Mouse (Mus musculus) granulocyte monocyte progenitor cell, adult 5-6 weeks (primary cell): ENCODE measurements at regions not wholly inside any gene's neighbourhood (a gene's known extent, or its start where the extent isn't known, plus 50 kb on each side); places are given as distances from the start of the nearest gene placed in this dataset.

Source experiments
- ATAC-seq: replicated peaks from 2 replicates; pipeline ENCODE4 v1.8.0; 2016; ENCODE audit warnings: mild to moderate bottlenecking, moderate TSS enrichment, inconsistent platforms; ENCODE audit not compliant: poor library complexity, severe bottlenecking

- no peak for ATAC-seq
Observed at GRCm38 (mm10) chr3:52158788-52159260, 53.9 kb upstream of the Maml3 start.

- peak; percentile 95 for ATAC-seq
Observed at GRCm38 (mm10) chr3:52161688-52162087, 56.8 kb upstream of the Maml3 start.

- ATAC-seq: no peak
Observed at GRCm38 (mm10) chr3:52163990-52164389, 59.1 kb upstream of the Maml3 start.

DNA sequence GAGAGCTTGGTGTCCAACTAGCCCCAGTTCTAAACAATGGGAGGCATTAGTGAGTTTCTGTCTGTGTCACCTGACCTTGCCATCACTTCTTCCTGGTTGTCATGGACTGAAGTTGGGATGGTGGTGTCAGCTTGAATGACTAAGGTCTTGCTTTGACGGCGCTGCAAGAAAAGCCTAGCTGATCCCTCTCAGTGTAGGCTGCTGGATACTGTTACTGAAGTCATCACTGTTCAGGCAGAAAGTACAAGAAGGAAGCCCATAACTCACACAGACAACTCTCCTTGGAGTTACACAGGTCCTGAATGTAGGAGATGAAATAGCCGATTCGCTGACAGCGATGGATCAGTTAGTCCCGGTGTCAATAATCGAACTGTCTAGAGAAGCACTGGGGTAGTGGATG lies 62.5 kb upstream of the Maml3 start:
- no peak for ATAC-seq

- ATAC-seq: no peak
Observed at GRCm38 (mm10) chr3:52170847-52171246, 66.0 kb upstream of the Maml3 start.

DNA sequence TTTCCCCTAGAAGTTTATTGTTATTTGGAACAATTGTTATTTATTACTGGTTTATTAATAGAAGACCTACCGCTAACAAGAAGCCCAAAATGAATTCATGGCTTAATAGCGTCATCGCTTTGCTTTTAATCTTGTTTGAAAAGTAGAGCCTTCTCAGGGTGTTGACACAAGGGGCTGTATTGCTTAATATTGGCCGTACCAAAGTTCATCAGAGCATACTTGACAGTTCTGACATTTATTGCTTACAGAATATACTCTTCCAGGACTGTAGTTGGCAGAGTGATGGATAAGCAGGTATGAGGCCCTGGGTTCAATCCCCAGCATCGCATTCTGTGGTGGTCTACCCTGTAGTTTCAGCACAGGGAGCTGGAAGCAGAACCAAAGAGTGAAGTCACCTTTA lies 66.4 kb upstream of the Maml3 start:
- ATAC-seq: no peak

- no peak for ATAC-seq
Observed at GRCm38 (mm10) chr3:52173490-52173889, 68.6 kb upstream of the Maml3 start.

- ATAC-seq: no peak
Observed at GRCm38 (mm10) chr3:52176108-52176507, 71.2 kb upstream of the Maml3 start.

DNA sequence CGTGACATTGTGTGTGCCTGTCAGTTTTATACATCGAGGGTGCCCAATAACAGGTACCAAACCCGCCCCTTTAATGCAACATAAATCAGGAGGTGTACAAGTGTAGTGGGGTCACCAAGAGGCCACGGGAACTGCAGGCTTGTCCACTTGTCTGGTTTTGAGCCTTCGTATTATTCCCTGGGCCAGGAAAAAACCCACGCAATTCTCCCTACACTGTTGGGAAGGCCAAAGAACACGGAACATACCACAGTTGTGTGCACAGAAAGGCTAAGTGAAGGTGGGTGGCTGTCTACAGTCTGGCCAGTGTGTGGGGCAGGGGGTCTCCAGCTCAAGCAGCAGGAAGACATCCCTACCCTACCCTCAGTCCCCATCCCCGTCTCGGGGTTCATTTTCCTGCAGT lies 74.0 kb upstream of the Maml3 start:
- ATAC-seq: no peak

- peak; percentile 86 for ATAC-seq
Observed at GRCm38 (mm10) chr3:52179686-52180085, 74.8 kb upstream of the Maml3 start.

DNA sequence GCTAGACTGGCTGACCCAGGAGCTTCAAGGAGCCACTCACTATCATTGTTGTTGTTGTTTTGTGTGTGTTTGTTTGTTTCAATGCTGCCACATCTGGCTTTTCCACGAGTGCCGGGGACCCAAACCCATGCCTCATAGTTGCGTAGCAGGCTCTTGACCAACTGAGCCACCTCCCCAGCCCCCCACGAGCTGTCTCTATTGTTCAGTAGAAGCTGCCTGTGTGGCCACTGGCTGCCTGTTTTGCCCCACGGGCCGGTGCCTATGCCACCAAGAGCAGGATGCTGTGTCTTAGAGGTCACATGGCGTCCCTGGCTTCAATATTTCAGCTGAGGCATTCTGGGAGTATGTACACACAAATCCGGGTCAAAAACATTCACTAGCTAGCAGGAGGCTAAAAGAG lies 75.4 kb upstream of the Maml3 start:
- ATAC-seq: no peak

- ATAC-seq: peak; percentile 79
Observed at GRCm38 (mm10) chr3:52180785-52181184, 75.9 kb upstream of the Maml3 start.

DNA sequence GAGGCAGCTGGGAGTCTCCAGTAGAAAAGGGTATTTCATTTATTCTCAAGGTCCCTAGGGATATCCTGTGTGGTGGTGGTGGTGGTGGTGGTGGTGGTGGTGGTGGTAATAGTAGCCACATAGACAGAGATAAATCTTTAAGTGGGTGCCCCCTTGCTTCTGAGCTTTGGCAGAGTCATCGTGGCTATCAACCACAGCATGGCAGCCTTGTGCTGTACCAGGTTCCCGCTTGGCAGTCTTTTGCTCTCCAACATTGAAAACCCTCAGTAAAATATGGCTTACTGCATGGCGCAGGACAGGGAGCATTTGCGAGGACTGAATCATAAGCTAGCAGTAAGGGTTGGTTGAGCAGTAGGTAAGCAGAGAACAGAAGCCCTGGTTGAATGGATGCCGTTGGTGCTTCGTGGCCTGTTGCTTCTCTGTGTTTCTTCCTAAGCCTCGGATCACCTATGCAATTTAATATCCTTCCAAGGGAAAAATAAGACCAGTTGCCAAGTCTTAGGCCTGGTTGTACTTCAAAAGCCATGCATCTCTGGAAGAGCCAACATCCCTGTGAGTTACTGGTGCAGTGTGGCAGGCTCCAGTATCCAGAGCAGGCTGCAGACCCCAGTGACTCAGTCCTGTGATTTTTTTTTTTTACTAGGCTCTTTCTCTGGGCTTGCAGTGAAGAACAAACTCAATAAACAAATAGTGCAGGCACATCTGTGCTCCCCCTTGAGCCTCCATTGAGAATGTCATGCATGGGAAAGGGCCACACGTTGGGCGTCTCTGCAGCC lies 76.6 kb upstream of the Maml3 start:
- ATAC-seq: peak; percentile 3; the same call in 1 of the 2 replicates

DNA sequence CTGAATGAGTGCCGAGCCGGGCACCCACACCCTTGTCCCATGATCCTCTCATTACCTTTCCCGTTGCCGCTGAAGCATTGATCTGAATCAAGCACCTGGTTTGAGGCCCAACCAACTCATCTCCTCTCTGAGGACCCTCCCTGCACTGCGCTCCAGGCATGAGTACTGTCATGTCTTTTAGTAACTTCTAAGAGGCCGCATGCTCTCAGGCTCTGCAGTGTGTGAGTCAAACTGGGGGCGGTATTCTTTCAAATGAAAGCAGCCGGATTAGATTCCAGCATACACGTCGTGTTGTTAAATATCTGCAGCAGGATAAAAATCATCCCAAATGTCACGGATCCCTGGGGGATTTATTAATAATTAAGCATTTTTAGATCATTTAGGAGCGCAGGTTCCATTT lies 79.4 kb upstream of the Maml3 start:
- ATAC-seq: no peak

DNA sequence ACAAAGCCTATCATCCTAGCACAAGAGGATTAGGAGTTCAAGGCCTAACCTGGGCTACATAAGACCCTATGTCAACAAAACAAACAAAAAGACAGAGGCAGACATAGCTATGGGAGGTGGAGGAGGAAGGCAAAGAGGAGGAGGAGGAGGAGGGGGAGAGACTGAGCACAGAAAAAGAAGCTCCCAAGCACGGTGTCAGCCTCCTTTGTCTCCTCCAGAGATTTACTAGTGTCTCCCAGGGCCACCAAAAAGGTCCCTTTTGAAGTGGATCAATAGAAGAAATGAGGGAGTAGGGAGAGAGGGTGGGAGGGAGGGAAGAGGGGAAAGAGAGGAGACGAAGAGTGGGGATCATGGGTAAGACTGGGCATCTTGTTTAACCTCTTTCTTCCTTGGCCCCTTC lies 80.5 kb upstream of the Maml3 start:
- ATAC-seq: no peak

GRCm38 (mm10) chr3:52187401-52187801 lies 80.7 kb upstream of the Foxo1 start:
- ATAC-seq: no peak

DNA sequence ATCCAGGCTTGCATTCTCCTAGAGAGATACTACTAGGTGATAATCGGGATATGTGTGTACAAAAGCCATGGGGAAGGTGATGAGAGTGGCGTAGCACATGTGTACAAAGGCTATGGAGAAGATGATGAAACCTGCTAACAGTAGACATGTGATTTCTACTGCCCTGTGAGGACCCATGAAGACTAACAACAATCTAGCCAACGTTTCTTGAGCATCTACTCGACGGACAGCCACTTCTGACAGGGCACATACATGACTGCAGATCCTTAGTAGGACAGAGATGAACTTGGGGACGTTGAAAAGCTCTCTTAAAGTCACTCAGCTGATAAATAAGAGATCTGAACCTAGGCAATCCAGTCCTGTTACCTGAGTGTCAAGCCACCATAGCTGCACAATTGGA lies 79.8 kb upstream of the Foxo1 start:
- no peak for ATAC-seq

GRCm38 (mm10) chr3:52189016-52189415 lies 79.1 kb upstream of the Foxo1 start:
- ATAC-seq: no peak

DNA sequence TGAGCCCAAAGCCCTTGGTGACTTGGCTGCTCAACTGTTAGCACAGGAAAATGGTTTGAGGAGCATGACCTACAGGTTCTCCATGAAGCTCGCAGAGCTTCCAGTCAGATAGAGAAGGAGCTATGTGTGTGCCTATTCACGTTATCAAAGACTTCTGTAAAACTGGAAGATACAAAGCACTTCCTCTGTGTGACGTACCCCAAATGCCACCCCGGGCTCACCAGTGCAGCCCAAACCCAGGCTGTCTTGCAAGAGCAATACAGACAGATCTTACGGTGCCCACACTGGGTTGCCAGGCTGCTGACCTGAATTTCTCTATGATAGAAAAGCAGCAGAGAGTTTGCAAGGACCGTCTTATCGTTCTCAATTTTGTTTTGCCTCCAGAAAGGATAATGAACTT lies 78.1 kb upstream of the Foxo1 start:
- ATAC-seq: peak; percentile 58; the same call in 1 of the 2 replicates

DNA sequence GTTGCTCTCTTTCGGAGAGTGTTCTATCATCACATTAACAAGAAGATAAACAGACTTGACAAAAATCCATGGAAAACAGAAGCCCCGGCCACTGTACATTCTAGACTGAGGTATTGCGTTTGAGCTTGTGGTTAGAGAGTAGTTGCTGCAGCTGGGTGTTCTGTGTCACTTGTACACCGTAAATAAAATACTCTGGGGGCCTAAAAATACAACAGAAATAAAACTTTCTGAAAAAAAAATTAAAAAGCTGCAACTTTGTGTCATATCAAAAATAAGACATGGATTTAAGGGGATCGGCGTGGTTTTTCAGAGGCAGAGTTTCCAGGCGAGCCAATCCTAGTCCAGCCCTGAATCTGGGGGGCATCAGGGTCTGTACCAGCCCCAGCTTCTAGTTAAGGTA lies 75.1 kb upstream of the Foxo1 start:
- no peak for ATAC-seq

DNA sequence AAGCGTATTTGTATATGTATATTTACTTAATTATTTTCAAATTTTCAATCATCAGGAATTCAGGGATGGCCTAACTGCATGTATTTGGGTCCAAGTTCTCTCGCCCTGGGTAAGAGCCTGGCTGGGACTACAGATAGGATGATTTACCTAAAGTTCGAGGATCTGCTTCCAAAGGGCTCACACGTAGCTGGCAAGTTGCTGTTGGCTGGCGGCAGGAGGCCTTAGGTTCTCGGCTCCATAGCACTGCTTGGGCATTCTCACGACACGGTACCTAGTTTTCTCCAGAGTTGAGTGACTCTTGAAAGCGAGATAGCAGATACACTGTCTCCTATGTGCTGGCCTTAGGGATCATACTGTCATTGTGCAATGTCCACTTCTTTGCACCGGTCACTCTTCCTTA lies 73.9 kb upstream of the Foxo1 start:
- ATAC-seq: no peak

- no peak for ATAC-seq
Observed at GRCm38 (mm10) chr3:52195486-52195885, 72.7 kb upstream of the Foxo1 start.
